Mouse (Mus musculus): Measurements from ENCODE around the gene Pald1. TPM values are rescaled to one million over a fixed set of nuclear protein-coding genes. Genes with fewer than 3 reads are reported as not detected.

The Pald1 gene
- polyA plus RNA-seq, 1 experiment: 5.3 TPM

- Histone ChIP-seq H3K4me3 (ENCODE audit: insufficient read depth, low read length) (no peak overlapping the region), H3K27ac (ENCODE audit: insufficient read depth, low read depth, low read length) (no peak overlapping the region), H3K4me1 (ENCODE audit: control insufficient read depth, insufficient read depth, low read length) (peaks cover 18% of the 10 kb centered on the region)
- no peak for TF ChIP-seq POLR2A (IDR thresholded peaks at IDR 0.05; ENCODE audit: borderline replicate concordance, low read depth, low read length)
- no peak for TF ChIP-seq CTCF (IDR thresholded peaks at IDR 0.05; ENCODE audit: low read depth, low read length)
Observed at GRCm38 (mm10) chr10:61420011-61420410, 36.7 kb upstream of the Pald1 start.

DNA sequence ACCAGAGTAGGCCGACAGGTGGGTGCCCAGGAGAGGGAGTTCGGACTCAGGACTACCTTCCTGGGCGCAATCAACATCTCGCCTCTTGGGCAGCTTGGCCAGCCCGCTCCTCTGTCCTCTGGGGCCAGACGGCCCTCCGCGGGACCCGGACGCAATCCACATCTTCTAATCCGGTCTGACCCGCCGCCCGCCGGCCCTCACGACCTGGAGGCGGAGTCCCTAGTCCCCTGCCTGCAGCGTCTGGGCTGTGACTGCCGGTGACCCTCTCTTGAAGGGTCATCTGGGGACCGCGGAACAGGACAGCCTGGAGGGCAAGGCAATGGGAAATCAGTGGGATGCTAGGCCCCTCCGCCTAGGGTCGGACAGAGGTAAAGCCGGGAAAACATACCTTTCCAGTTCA is 35.8 kb upstream of the Pald1 start:
- TF ChIP-seq POLR2A (IDR thresholded peaks at IDR 0.05; ENCODE audit: borderline replicate concordance, low read depth, low read length) (no peak), CTCF (IDR thresholded peaks at IDR 0.05; ENCODE audit: low read depth, low read length) (no peak)
- Histone ChIP-seq H3K27ac (ENCODE audit: insufficient read depth, low read depth, low read length) (no peak overlapping the region), H3K4me1 (ENCODE audit: control insufficient read depth, insufficient read depth, low read length) (peaks cover 13% of the 10 kb centered on the region), H3K4me3 (ENCODE audit: insufficient read depth, low read length) (no peak overlapping the region)

- Histone ChIP-seq H3K27ac (ENCODE audit: insufficient read depth, low read depth, low read length) (no peak overlapping the region), H3K4me1 (ENCODE audit: control insufficient read depth, insufficient read depth, low read length) (peaks cover 9% of the 10 kb centered on the region), H3K4me3 (ENCODE audit: insufficient read depth, low read length) (peak overlapping the region; percentile 46)
- TF ChIP-seq POLR2A (IDR thresholded peaks at IDR 0.05; ENCODE audit: borderline replicate concordance, low read depth, low read length): no peak
- TF ChIP-seq CTCF (IDR thresholded peaks at IDR 0.05; ENCODE audit: low read depth, low read length): no peak
Observed at GRCm38 (mm10) chr10:61418131-61418900, 35.0 kb upstream of the Pald1 start.

DNA sequence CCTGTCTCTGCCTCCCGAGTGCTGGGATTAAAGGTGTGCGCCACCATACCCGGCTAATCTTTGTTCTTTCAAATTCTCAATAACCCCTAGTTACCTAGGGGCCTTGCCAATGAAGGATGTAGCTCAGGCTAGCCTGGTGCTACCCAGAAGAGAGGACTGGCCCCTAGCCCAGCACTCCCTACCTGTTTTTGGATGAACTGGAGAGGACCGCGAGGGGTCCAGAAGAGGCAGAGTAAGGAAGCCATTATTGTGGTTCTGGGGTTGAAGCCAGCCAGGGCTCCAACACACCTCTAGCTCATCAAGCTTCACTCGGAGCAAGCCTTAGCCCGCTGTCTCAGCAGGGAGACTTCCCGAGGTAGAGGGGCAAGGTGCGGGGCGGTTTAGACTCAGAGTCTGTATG is 34.3 kb upstream of the Pald1 start, which contains the start of gene Nodal:
TSS of gene Nodal (plus strand) at position 301 of the 400 bp plus-strand sequence.
- no peak for TF ChIP-seq POLR2A (IDR thresholded peaks at IDR 0.05; ENCODE audit: borderline replicate concordance, low read depth, low read length)
- TF ChIP-seq CTCF (IDR thresholded peaks at IDR 0.05; ENCODE audit: low read depth, low read length): no peak
- Histone ChIP-seq H3K4me3 (ENCODE audit: insufficient read depth, low read length) (peak within 1 kb of the TSS; percentile 46), H3K4me1 (ENCODE audit: control insufficient read depth, insufficient read depth, low read length) (peaks cover 4% of the 10 kb centered on the region), H3K27ac (ENCODE audit: insufficient read depth, low read depth, low read length) (no peak within 1 kb of the TSS)

- Histone ChIP-seq H3K27ac (ENCODE audit: insufficient read depth, low read depth, low read length) (no peak overlapping the region), H3K4me3 (ENCODE audit: insufficient read depth, low read length) (no peak overlapping the region), H3K4me1 (ENCODE audit: control insufficient read depth, insufficient read depth, low read length) (0 out of 2 replicates have a peak, but pooled peaks cover 2% of the 10 kb centered on the region)
- no peak for TF ChIP-seq CTCF (IDR thresholded peaks at IDR 0.05; ENCODE audit: low read depth, low read length)
Observed at GRCm38 (mm10) chr10:61417046-61417445, 33.7 kb upstream of the Pald1 start.

- TF ChIP-seq CTCF (IDR thresholded peaks at IDR 0.05; ENCODE audit: low read depth, low read length) (no peak), POLR2A (IDR thresholded peaks at IDR 0.05; ENCODE audit: borderline replicate concordance, low read depth, low read length) (no peak)
- H3K27ac ChIP-seq (ENCODE audit: insufficient read depth, low read depth, low read length): no peak overlapping the region
- H3K4me3 ChIP-seq (ENCODE audit: insufficient read depth, low read length): no peak overlapping the region
- 0 out of 2 replicates have a peak, but pooled peaks cover 2% of the 10 kb centered on the region for H3K4me1 ChIP-seq (ENCODE audit: control insufficient read depth, insufficient read depth, low read length)
Observed at GRCm38 (mm10) chr10:61416561-61416960, 33.2 kb upstream of the Pald1 start.

DNA sequence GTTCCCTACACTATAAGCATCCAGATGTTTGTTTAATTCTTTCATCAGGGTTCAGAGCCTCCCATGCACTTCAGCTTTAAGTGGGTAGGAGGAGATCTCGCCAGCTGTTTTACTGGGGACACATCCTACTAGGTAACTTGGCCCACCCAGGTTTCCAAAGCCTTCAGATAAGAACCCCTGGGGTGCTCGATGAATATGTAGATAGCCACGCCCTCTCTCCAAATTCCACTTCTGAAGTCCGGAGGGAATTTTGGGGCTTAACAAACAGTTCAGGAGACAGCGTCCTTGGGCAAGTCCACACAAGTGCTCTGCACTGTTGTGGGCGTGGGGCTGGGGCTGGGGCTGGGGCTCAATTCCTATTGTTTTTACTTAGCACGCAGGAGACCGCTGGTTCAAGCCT is 32.6 kb upstream of the Pald1 start:
- TF ChIP-seq POLR2A (IDR thresholded peaks at IDR 0.05; ENCODE audit: borderline replicate concordance, low read depth, low read length) (no peak), CTCF (IDR thresholded peaks at IDR 0.05; ENCODE audit: low read depth, low read length) (no peak)
- Histone ChIP-seq H3K4me1 (ENCODE audit: control insufficient read depth, insufficient read depth, low read length) (0 out of 2 replicates have a peak, but pooled peaks cover 2% of the 10 kb centered on the region), H3K4me3 (ENCODE audit: insufficient read depth, low read length) (no peak overlapping the region), H3K27ac (ENCODE audit: insufficient read depth, low read depth, low read length) (no peak overlapping the region)

GRCm38 (mm10) chr10:61415240-61415639 is 31.9 kb upstream of the Pald1 start:
- 0 out of 2 replicates have a peak, but pooled peaks cover 2% of the 10 kb centered on the region for H3K4me1 ChIP-seq (ENCODE audit: control insufficient read depth, insufficient read depth, low read length)
- no peak overlapping the region for H3K27ac ChIP-seq (ENCODE audit: insufficient read depth, low read depth, low read length)
- H3K4me3 ChIP-seq (ENCODE audit: insufficient read depth, low read length): no peak overlapping the region
- no peak for TF ChIP-seq CTCF (IDR thresholded peaks at IDR 0.05; ENCODE audit: low read depth, low read length)

DNA sequence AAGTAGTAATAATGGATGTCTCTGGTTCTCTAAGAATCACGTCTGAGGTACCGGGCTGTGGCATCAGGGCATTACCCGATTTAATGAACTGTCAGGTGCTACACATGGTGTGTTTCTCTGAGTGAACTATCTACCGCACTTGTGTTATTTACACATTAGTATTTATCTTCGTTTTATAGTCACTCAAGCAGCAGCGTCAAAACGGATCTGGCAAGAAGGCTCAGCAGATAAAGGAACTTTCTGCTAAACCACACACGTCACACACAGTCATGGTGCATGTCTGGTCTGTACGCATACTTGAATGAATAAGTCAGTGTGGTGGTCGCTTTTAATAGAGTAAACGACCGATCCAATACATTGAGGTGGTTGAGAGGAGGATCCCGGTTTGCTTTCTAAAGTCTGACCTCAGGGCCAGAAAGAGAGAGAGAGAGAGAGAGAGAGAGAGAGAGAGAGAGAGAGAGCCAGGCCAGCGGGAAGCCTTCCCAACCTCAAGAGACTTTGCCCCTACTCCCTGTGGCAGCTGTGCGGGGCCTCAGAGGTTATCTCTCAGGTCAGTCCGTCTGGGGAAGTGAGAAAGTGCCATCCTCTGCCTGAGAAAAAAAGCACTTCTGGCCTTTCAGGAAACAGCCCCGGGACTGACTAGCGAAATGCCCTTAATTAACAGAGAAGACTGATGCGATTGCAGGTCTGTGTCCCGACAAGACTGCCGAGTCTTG is 29.7 kb upstream of the Pald1 start:
- H3K4me3 ChIP-seq (ENCODE audit: insufficient read depth, low read length): no peak overlapping the region
- no peak for TF ChIP-seq POLR2A (IDR thresholded peaks at IDR 0.05; ENCODE audit: borderline replicate concordance, low read depth, low read length)
- no peak for TF ChIP-seq CTCF (IDR thresholded peaks at IDR 0.05; ENCODE audit: low read depth, low read length)
- H3K27ac ChIP-seq (ENCODE audit: insufficient read depth, low read depth, low read length): no peak overlapping the region
- H3K4me1 ChIP-seq (ENCODE audit: control insufficient read depth, insufficient read depth, low read length): no peaks in the 10 kb centered on the region

DNA sequence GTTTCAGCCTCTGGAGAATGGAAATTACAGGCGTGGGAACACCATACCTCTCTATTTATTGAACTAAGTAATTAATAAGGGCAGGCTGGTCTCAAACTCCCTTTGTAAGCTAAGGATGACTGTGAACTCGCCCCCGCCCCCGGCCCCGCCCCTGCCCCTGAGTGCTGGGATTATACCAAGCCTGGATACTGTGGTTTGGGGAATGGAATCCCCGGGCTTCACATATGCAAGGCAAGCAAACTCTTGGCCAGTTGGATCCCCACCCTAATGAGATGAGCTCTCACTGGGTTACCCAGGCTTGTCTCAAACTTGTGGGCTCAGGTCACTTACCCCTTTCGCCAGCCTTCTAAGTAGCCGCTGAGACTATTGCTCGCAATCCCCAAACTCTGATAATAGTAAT is 26.9 kb upstream of the Pald1 start:
- H3K27ac ChIP-seq (ENCODE audit: insufficient read depth, low read depth, low read length): no peak overlapping the region
- H3K4me3 ChIP-seq (ENCODE audit: insufficient read depth, low read length): no peak overlapping the region
- no peak for TF ChIP-seq CTCF (IDR thresholded peaks at IDR 0.05; ENCODE audit: low read depth, low read length)
- no peak for TF ChIP-seq POLR2A (IDR thresholded peaks at IDR 0.05; ENCODE audit: borderline replicate concordance, low read depth, low read length)
- no peaks in the 10 kb centered on the region for H3K4me1 ChIP-seq (ENCODE audit: control insufficient read depth, insufficient read depth, low read length)
